Mouse (Mus musculus): ENCODE data around the gene Gpnmb. TPM values are rescaled to one million over a fixed set of nuclear protein-coding genes. Genes with fewer than 3 reads are reported as not detected.

The Gpnmb gene
- polyA plus RNA-seq, 1 experiment from 2014 or later: 0.64 TPM

DNA sequence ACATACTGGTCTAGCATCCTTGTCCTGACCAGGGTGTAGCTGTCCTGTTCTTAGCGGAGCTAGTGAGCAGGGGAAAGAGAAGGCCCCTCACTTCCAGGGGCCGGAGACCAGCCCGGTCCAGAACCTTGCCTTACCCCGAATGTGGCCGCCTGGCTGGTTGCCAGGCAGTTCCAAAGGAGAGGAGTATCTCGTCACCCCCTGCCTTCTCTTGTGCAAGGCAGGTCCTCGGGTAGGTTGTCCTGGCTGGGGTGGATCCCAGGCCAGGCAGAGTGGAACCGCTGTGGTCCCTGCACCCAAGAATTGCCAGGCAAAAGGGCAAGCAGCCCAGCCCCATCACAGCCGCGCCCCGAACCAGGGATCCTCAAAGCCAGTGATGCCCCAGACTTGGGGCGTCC lies 919 bp downstream of the Gpnmb start:
- H3K27ac ChIP-seq: no peak overlapping the region
- no peak for ATAC-seq (ENCODE audit: borderline replicate concordance, extremely low read depth, low FRiP score, low TSS enrichment)
- H3K27me3 ChIP-seq: no peaks in the 10 kb centered on the region
- 58% methylated on average over 12 of the region's 12 CpGs for WGBS
- H3K9ac ChIP-seq: no peak overlapping the region
- H3K4me3 ChIP-seq: no peak overlapping the region
- H3K4me2 ChIP-seq: no peak overlapping the region
- no peaks in the 10 kb centered on the region for H3K36me3 ChIP-seq
- H3K9me3 ChIP-seq: no peaks in the 10 kb centered on the region
- H3K4me1 ChIP-seq: peaks cover 12% of the 10 kb centered on the region; the same call in 1 of the 2 replicates

DNA sequence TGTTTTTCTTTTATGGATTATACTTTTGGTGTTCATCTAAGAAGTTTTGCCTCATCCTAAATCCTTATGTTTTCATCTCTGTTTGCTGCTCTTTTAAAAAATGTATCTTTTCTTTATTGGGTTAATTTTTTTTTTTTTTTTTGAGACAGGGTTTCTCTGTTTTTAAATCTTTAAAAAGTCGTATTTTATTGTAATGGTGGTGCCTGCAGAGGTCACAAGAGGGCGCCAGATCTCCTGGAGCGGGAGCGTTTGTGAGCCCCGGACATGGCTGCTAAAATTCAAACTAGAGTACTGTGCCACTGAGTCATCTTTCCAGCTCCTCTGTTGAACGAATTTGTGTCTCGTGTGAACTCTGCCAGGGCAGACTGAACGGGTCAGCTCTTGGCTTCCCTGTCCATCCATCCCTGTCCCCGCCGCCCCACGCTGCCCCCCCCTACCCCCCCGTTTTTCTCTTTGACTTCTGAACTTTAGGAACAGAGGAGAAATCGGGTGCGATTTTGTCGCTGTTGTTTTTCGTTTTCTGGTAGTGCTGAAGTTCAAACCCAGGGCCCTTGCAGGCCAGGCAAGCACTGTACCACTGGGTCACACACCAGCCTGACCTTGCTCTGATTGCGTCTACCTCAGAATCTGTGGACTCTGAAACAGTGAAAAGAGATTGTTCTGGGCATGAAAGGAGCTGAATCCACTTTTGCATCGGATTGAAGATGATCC lies 3.3 kb downstream of the Gpnmb start:
- 12% methylated on average over 18 of the region's 18 CpGs for WGBS
- Histone ChIP-seq H3K4me2 (peak overlapping the region; percentile 46), H3K27ac (no peak overlapping the region), H3K27me3 (no peaks in the 10 kb centered on the region), H3K9ac (no peak overlapping the region), H3K36me3 (no peaks in the 10 kb centered on the region), H3K9me3 (no peaks in the 10 kb centered on the region), H3K4me1 (peaks cover 12% of the 10 kb centered on the region; the same call in 1 of the 2 replicates), H3K4me3 (peak overlapping the region; percentile 33)
- ATAC-seq (ENCODE audit: borderline replicate concordance, extremely low read depth, low FRiP score, low TSS enrichment): no peak

DNA sequence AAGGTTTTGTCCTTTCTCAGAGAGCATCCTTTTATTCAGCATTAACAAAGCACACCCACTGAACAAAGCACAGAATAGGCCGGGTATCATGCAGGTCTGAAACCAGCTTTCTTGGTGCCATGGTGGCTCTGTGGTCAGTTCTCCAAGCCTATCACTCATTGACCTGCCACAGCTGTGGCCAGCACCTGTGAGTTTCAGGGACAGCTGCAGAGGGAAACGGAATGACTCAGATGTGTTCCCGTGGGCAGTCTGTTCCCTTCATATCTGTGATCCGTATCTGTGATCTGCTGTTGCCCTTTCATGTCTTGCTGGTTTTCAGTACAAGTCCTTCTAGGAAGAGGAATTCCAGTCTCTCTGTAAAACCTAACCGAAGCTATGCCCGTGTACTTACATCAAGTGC lies 10.2 kb downstream of the Gpnmb start:
- Histone ChIP-seq H3K4me3 (no peak overlapping the region), H3K27ac (no peak overlapping the region), H3K27me3 (no peaks in the 10 kb centered on the region; the same call in 1 of the 2 replicates), H3K4me2 (no peak overlapping the region), H3K9me3 (no peaks in the 10 kb centered on the region), H3K9ac (no peak overlapping the region), H3K36me3 (no peaks in the 10 kb centered on the region), H3K4me1 (no peaks in the 10 kb centered on the region)
- ATAC-seq (ENCODE audit: borderline replicate concordance, extremely low read depth, low FRiP score, low TSS enrichment): no peak
- WGBS: 71% methylated on average over 6 of the region's 6 CpGs

DNA sequence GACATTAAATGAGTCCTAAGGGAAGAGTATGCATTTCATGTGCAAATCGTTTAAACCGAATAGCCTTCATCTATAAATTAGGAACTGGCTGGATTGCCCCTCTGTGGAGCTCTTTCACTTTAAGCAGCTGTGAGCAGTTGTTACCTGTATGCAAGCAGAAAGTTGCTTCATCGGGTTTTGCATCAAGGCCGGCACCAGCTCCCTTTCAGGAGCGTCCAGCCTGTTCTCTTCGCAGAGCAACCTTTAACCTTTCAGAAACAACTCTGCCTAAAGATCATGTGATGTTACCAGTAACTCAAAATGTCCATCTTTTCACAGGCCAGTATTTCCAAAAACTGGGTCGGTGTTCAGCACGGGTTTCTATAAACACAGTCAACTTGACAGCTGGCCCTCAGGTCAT lies 10.6 kb downstream of the Gpnmb start:
- H3K9ac ChIP-seq: no peak overlapping the region
- no peak overlapping the region for H3K4me3 ChIP-seq
- no peaks in the 10 kb centered on the region; the same call in 1 of the 2 replicates for H3K27me3 ChIP-seq
- no peaks in the 10 kb centered on the region for H3K9me3 ChIP-seq
- no peak for ATAC-seq (ENCODE audit: borderline replicate concordance, extremely low read depth, low FRiP score, low TSS enrichment)
- 62% methylated on average over 8 of the region's 8 CpGs for WGBS
- no peak overlapping the region for H3K27ac ChIP-seq
- H3K4me1 ChIP-seq: no peaks in the 10 kb centered on the region
- H3K4me2 ChIP-seq: no peak overlapping the region
- H3K36me3 ChIP-seq: no peaks in the 10 kb centered on the region

DNA sequence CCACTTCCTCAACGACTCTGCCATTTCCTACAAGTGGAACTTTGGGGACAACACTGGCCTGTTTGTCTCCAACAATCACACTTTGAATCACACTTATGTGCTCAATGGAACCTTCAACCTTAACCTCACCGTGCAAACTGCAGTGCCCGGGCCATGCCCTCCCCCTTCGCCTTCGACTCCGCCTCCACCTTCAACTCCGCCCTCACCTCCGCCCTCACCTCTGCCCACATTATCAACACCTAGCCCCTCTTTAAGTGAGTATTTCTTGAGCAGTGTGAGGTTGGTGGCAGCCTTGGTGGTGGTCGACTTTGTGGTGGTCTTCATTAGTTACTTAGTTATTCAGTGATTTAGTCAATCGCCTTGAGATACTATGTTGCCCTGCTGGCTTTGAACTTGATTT lies 11.5 kb downstream of the Gpnmb start:
- Histone ChIP-seq H3K4me3 (no peak overlapping the region), H3K27me3 (no peaks in the 10 kb centered on the region; the same call in 1 of the 2 replicates), H3K36me3 (no peaks in the 10 kb centered on the region), H3K9me3 (no peaks in the 10 kb centered on the region), H3K27ac (no peak overlapping the region), H3K4me2 (no peak overlapping the region), H3K4me1 (no peaks in the 10 kb centered on the region), H3K9ac (no peak overlapping the region)
- 64% methylated on average over 10 of the region's 10 CpGs for WGBS
- ATAC-seq (ENCODE audit: borderline replicate concordance, extremely low read depth, low FRiP score, low TSS enrichment): no peak

DNA sequence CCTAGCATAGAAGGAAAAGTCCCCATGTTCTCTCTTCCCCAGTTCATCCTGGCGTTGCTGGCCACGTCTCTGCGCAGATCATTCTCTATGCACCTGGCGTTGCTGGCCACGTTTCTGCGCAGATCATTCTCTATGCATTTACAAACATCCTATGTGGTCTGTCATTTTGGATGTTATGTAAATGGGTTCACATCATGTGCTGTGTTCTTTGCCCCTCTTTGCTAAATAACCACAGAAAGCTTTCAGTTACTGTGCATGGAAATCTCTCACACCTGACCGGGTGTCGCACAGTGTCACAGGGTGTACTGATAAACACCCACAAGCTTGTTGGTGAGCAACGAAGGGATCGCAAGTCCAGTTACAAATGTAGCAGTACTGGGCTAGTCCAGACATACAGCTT lies 12.0 kb downstream of the Gpnmb start:
- Histone ChIP-seq H3K27me3 (no peaks in the 10 kb centered on the region; the same call in 1 of the 2 replicates), H3K9ac (no peak overlapping the region), H3K4me2 (no peak overlapping the region), H3K36me3 (no peaks in the 10 kb centered on the region), H3K9me3 (no peaks in the 10 kb centered on the region), H3K4me1 (no peaks in the 10 kb centered on the region), H3K27ac (no peak overlapping the region), H3K4me3 (no peak overlapping the region)
- no peak for ATAC-seq (ENCODE audit: borderline replicate concordance, extremely low read depth, low FRiP score, low TSS enrichment)
- WGBS: 86% methylated on average over 10 of the region's 10 CpGs

DNA sequence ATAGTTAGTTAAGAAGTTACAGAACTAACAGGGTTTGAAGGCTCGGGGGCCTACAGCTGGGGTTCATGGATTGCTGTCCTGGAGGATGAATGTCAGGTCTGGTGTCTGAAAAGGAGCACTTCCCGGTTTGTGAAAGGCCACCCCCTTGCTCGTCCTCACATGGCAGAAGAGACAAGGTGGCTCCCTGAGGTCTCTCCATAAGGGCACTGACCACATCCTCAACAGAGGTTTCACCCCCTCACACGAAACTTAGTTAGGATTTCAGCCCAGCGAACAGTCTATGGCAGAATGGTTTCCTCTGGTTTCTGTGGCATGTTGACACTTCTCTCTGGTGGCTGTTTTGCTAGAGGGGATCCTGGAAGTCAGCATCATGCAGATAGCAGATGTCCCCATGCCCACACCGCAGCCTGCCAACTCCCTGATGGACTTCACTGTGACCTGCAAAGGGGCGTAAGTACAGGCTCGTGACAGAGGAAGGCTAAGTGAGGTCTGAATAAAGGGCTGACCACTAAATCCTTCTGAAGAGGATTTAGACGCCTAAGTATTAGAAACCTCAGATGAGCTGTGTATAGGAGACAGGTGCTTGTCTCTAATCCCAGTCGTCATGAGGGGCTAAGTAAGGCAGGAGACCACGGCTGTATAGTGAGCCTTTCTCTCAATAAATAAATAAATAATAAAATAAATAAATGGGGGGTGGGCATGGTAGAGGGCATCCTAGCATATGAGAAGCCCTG lies 14.5 kb downstream of the Gpnmb start:
- Histone ChIP-seq H3K27ac (no peak overlapping the region), H3K4me1 (no peaks in the 10 kb centered on the region)

DNA sequence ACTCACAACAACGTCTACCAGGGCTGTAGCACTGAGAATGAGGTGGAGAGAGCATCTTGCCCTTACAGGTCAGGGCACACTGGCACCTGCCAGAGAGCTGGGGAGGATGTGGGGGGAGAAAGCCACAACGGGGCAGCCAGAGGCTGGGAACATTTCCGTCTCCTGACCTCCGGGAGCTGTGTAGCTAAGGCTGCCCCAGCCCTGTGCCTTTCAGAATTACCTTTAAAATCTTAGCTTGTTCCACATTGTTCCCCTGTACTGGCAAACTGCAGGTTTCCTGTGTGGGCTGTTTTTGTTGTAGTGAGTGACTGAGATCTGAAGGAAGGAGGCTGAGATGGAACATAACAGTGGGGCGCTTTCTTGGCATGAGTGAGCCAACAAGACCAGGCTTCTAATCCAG lies 15.8 kb downstream of the Gpnmb start:
- no peak for ATAC-seq (ENCODE audit: borderline replicate concordance, extremely low read depth, low FRiP score, low TSS enrichment)
- Histone ChIP-seq H3K9me3 (no peaks in the 10 kb centered on the region), H3K36me3 (no peaks in the 10 kb centered on the region), H3K4me1 (no peaks in the 10 kb centered on the region), H3K27me3 (no peaks in the 10 kb centered on the region), H3K4me2 (no peak overlapping the region), H3K27ac (no peak overlapping the region), H3K9ac (no peak overlapping the region), H3K4me3 (no peak overlapping the region)
- 50% methylated on average over 5 of the region's 5 CpGs for WGBS

More for the DNA sequence above, 14.5 kb downstream of the Gpnmb start:
- 67% methylated on average over 11 of the region's 11 CpGs for WGBS
- no peak overlapping the region for H3K4me3 ChIP-seq
- H3K4me2 ChIP-seq: no peak overlapping the region
- no peak for ATAC-seq (ENCODE audit: borderline replicate concordance, extremely low read depth, low FRiP score, low TSS enrichment)
- H3K9me3 ChIP-seq: no peaks in the 10 kb centered on the region
- H3K36me3 ChIP-seq: no peaks in the 10 kb centered on the region
- no peaks in the 10 kb centered on the region for H3K27me3 ChIP-seq
- no peak overlapping the region for H3K9ac ChIP-seq

DNA sequence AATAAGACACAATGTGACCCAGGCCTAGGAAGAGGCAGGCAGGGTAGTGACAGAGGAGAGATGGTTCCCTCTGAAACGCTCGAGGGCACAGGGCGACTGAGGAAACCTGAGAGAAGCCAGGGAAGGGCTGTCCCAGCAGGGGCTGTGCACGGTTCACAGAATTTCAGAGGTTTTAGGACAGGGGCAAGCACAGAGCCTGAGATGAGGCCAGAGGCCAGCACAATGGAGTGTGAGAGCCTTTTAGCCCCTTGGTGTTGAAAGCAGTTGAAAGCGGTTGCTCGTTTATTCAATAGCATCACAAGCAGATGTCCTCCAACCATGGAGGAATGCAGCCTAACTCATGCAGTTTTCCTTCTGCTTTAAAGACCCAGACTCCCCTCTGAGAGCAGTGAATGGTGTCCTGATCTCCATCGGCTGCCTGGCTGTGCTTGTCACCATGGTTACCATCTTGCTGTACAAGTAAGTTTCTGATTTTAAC lies 18.9 kb downstream of the Gpnmb start:
- H3K4me2 ChIP-seq: no peak overlapping the region
- H3K4me1 ChIP-seq: no peaks in the 10 kb centered on the region
- 28% methylated on average over 7 of the region's 7 CpGs for WGBS

DNA sequence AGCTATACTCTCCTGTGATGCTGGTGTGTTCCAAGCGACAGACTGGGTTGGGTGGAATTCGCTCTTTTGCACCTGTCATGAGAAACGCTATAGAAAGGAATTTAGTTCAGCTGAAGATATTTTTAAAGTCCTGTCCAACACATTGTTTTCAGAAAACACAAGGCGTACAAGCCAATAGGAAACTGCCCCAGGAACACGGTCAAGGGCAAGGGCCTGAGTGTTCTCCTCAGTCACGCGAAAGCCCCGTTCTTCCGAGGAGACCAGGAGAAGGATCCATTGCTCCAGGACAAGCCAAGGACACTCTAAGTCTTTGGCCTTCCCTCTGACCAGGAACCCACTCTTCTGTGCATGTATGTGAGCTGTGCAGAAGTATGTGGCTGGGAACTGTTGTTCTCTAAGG lies 19.7 kb downstream of the Gpnmb start:
- H3K27ac ChIP-seq: no peak overlapping the region
- no peak for ATAC-seq (ENCODE audit: borderline replicate concordance, extremely low read depth, low FRiP score, low TSS enrichment)
- no peak overlapping the region for H3K9ac ChIP-seq
- no peak overlapping the region for H3K4me3 ChIP-seq
- no peaks in the 10 kb centered on the region for H3K36me3 ChIP-seq
- H3K9me3 ChIP-seq: no peaks in the 10 kb centered on the region
- no peaks in the 10 kb centered on the region for H3K4me1 ChIP-seq
- H3K27me3 ChIP-seq: no peaks in the 10 kb centered on the region
- H3K4me2 ChIP-seq: no peak overlapping the region
- 69% methylated on average over 9 of the region's 9 CpGs for WGBS

More for the DNA sequence above, 18.9 kb downstream of the Gpnmb start:
- H3K9me3 ChIP-seq: no peaks in the 10 kb centered on the region
- no peaks in the 10 kb centered on the region for H3K27me3 ChIP-seq
- no peak for ATAC-seq (ENCODE audit: borderline replicate concordance, extremely low read depth, low FRiP score, low TSS enrichment)
- H3K27ac ChIP-seq: no peak overlapping the region
- no peak overlapping the region for H3K4me3 ChIP-seq
- H3K9ac ChIP-seq: no peak overlapping the region
- no peaks in the 10 kb centered on the region for H3K36me3 ChIP-seq

DNA sequence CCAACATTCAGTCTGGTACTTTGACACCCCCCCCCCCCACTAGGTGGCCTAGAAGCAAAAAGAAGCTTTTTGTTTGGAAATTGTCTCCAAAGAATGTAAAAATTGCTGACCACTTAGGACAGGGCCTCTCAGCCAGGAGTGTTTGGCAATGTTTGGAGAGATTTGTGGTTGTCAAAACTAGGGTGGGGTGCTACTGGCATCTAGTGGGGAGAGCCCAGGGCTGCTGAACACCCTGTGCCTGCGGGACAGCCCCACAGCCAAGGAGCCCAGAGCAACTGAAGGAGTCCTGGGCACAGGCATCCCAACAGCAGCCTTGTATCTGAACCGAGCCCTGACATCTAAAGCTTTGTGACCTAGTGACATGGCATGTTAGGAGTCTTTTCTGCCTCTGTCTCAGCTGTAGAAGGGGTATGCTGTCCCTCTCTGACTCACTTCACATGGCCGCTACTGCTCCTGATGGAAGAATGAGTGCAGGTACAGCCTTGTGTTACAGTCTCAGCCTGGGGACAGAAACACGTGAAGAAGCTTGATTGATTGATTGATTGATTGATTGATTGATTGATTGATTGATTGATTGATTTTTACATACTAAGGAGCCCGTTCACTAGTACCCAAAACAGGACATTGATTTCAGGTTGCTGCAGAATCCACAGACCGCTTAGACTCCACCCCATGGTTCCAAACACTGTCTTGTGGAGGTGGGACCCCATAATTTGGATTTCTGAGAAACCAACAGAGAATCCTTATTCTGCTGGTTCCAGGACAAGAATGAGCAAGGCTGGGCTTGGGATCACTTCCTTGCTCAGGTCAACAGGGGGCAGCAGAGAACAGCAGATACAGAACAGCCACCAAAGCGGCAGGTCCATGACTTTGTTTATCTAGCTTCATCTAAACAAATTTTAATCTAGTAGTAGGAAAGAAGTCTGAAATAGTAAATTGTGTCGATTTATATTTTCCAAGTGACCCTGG lies 21.0 kb downstream of the Gpnmb start:
- no peaks in the 10 kb centered on the region for H3K9me3 ChIP-seq
- H3K4me1 ChIP-seq: no peaks in the 10 kb centered on the region
- no peak overlapping the region for H3K4me3 ChIP-seq
- no peaks in the 10 kb centered on the region for H3K36me3 ChIP-seq
- 33% methylated on average over 8 of the region's 8 CpGs for WGBS
- H3K27ac ChIP-seq: no peak overlapping the region
- ATAC-seq (ENCODE audit: borderline replicate concordance, extremely low read depth, low FRiP score, low TSS enrichment): no peak
- no peak overlapping the region for H3K4me2 ChIP-seq
- no peak overlapping the region for H3K9ac ChIP-seq
- H3K27me3 ChIP-seq: no peaks in the 10 kb centered on the region

All from lung, embryonic 15.5 days (tissue).